Mouse (Mus musculus) bone marrow macrophage, adult 2 months (primary cell): Measurements from ENCODE around the gene Ppif.

Source experiments
- CTCF ChIP-seq: IDR thresholded peaks from 2 replicates; pipeline ENCODE4 v1.5.1; 2012; ENCODE audit warnings: low read depth, mild to moderate bottlenecking, low read length, moderate library complexity
- POLR2A ChIP-seq: IDR thresholded peaks from 2 replicates; pipeline ENCODE4 v1.6.1; 2012; ENCODE audit warnings: mild to moderate bottlenecking, low read depth, low read length, borderline replicate concordance

DNA sequence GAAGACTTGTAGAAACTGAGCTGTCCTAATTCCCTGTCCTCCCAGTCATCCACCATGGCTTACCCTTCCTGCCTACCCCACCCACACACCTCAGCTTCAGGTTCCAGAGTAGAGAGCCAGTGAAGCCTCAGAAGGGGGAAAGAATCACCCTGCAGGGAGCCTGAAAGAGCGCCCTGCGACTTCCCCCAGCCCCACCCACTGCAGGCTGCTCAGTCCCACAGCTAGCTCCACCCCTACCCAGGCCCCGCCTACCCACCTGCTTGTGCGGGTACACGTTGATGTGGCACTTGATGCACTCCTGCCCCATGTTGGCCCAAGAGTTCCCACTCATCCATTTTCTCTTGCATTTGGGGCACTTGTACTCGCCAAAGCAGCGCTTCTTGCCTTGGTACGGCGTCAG, 25.4 kb downstream of the Ppif start:
- TF ChIP-seq POLR2A: no peak
- TF ChIP-seq CTCF: no peak
